Mouse (Mus musculus) E14TG2a.4 (cell line): ENCODE results near the gene Tmprss4.

Source experiments
- H3K27me3 ChIP-seq: 2 replicates; pipeline ENCODE4 v1.6.1; 2014; ENCODE audit warnings: low read length, control low read depth; ENCODE audit not compliant: insufficient read depth
- H3K36me3 ChIP-seq: 2 replicates; pipeline ENCODE4 v1.6.1; 2014; ENCODE audit warnings: low read length, control low read depth; ENCODE audit not compliant: insufficient read depth
- H3K4me1 ChIP-seq: replicated peaks from 2 replicates; pipeline ENCODE4 v1.6.1; 2014; ENCODE audit warnings: low read depth, low read length, control low read depth
- H3K4me3 ChIP-seq: replicated peaks from 2 replicates; pipeline ENCODE4 v1.5.1; 2014; ENCODE audit warnings: mild to moderate bottlenecking, low read length
- H3K9me3 ChIP-seq: 2 replicates; pipeline ENCODE4 v1.6.1; 2014; ENCODE audit warnings: low read length, control low read depth
- CTCF ChIP-seq: conservative IDR thresholded peaks from 2 replicates; pipeline ENCODE4 v1.5.1; 2014; ENCODE audit warnings: low read length
- NANOG ChIP-seq: IDR thresholded peaks from 2 replicates; pipeline ENCODE4 v1.6.1; 2014; ENCODE audit warnings: borderline replicate concordance, low read length, mixed read lengths
- POU5F1 ChIP-seq: IDR thresholded peaks from 2 replicates; pipeline ENCODE4 v1.6.1; 2014; ENCODE audit warnings: low read length, borderline replicate concordance

Tmprss4 gene

DNA sequence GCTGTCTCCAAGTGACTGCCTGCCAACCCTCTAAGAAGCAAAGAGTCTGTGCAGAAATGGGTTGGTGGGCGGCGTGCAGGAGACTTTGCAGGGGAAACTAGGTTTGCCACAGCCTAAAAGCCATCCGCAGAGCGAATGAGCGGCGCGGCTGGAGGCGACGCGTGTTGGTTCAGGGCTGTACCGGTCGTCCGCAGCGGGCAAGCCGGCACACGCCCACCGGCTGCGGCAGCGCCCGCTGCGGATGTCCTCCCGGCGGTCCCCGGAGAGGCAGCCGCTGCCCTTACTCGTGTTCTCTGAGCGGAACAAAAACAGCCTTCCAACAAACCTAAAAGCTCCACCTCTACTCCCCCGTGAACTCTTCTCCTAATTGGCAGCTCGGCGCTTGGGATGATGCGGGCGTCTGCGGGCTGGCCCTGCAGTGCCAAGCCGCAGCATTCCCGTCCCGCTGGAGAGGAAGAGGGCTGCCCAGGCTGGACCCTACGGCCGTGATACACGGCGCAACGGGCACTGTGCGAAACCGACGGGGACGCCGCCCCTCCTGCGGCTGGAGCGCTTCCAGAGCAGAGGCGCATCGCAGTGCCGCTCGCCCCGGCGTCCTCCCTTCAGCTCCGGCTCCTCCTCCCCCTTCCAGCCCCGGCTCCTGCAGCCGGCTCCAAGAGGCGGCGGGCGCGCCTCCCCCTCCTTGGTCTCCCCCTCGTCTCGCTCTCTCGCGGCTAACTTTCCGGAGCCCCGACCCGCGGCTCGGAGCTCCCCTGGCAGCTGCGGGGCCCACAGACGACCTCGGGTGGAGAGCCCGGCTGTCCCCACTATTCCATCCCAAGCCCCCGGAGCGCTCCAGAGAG, 65.5 kb downstream of the Tmprss4 start, which contains the start of gene Scn4b:
TSS of gene Scn4b (plus strand) at position 205 of the 842 bp plus-strand sequence.
- Histone ChIP-seq H3K4me3 (peak within 1 kb of the TSS; percentile 79), H3K36me3 (no peaks in the 10 kb centered on the region), H3K4me1 (peaks cover 44% of the 10 kb centered on the region), H3K9me3 (no peaks in the 10 kb centered on the region), H3K27me3 (peaks cover 88% of the 10 kb centered on the region)
- no peak for TF ChIP-seq NANOG
- TF ChIP-seq POU5F1, result no peak
- TF ChIP-seq CTCF, result no peak

DNA sequence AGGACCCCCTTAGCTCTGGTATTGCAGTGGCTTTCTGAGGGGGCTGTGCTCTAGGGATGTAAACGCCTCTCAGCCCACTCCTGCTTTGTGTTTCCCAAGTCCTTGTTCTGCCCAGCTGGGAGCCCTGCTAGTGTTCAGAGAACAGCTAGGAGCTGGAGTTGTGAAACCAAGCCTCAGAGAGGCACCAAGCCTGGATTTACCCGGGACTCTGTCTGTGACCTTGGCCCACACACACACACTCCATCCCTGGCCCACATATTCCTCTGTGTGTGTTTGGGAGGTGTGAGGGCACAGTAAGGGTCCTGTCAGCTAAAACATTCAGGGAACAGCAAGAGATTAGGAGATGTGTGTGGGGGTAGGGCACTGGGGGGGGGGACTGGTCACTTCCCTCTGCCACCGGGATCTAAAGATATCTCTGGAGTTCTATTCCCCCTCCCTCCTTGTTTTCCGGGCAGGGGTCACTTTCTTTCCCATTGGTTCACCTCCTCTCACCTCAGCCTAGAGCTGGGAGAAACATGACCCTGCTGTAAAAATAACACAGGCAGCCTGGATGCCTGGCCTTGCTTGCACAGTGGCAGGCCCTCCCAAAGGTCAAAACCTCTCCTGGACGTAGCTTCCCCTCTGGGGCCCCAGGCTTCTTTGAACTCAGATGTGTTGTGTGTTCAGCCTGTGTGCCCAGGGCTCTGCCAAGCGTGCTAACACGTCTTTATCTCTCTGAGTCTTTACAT, 67.3 kb downstream of the Tmprss4 start:
- TF ChIP-seq CTCF, result no peak
- no peak for TF ChIP-seq NANOG
- no peak for TF ChIP-seq POU5F1
- Histone ChIP-seq H3K27me3 (peaks cover 76% of the 10 kb centered on the region), H3K36me3 (no peaks in the 10 kb centered on the region), H3K4me1 (peaks cover 27% of the 10 kb centered on the region), H3K4me3 (no peak overlapping the region), H3K9me3 (no peaks in the 10 kb centered on the region)

GRCm38 (mm10) chr9:45133484-45134310, 70.2 kb downstream of the Tmprss4 start:
- TF ChIP-seq POU5F1 (no peak), CTCF (peak; percentile 48)
- H3K4me3 ChIP-seq, result no peak overlapping the region
- no peaks in the 10 kb centered on the region for H3K36me3 ChIP-seq
- peaks cover 63% of the 10 kb centered on the region for H3K27me3 ChIP-seq
- H3K9me3 ChIP-seq, result no peaks in the 10 kb centered on the region
- peaks cover 21% of the 10 kb centered on the region for H3K4me1 ChIP-seq

DNA sequence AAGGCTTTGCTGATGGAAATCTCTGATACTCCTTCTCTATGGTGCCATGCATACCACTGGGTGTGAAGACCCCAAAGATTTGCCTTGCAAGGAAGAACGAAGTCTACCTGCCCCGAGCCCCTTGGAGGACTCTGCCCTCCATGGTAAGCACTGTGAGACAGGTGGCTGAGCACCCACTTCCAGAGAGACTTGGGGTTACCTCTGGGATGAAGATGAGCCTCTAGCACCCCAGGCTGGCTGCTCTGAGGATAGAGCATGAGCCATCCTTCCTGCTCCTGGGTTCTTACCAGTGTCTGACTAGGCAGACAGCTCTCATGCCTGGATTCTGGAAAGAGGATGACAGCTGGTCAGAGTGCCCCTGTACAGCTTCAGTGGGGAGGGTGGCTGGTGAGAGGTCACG, 73.8 kb downstream of the Tmprss4 start:
- Histone ChIP-seq H3K4me3 (no peak overlapping the region), H3K4me1 (peaks cover 37% of the 10 kb centered on the region), H3K27me3 (peaks cover 46% of the 10 kb centered on the region), H3K9me3 (no peaks in the 10 kb centered on the region), H3K36me3 (no peaks in the 10 kb centered on the region)
- TF ChIP-seq NANOG, result no peak
- TF ChIP-seq POU5F1, result no peak
- TF ChIP-seq CTCF, result no peak

- H3K4me3 ChIP-seq, result peak overlapping the region; percentile 58; the same call in 1 of the 2 replicates
- H3K27me3 ChIP-seq, result peaks cover 42% of the 10 kb centered on the region
- H3K4me1 ChIP-seq, result peaks cover 62% of the 10 kb centered on the region
- TF ChIP-seq NANOG (no peak), CTCF (no peak)
- no peaks in the 10 kb centered on the region for H3K36me3 ChIP-seq
- no peaks in the 10 kb centered on the region for H3K9me3 ChIP-seq
These were observed 77.0 kb downstream of the Tmprss4 start for GRCm38 (mm10) chr9:45126941-45127340.

DNA sequence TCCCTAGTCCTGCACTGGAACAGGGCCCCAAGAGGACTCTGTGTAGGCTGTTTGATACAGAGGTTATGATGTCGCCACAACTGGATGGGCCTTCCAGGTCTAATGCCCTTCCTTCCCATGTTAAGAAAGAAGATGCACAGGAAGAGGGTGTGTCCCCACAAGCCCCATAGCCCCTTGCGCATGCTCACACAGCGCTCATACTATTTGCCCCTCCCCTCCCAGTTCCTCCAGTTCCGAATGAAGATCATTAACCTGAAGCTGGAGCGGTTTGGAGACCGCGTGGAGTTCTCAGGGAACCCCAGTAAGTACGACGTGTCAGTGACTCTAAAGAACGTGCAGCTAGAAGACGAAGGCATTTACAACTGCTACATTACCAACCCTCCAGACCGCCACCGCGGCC, 78.7 kb downstream of the Tmprss4 start:
- Histone ChIP-seq H3K4me3 (peak overlapping the region; percentile 58; the same call in 1 of the 2 replicates), H3K36me3 (no peaks in the 10 kb centered on the region), H3K27me3 (peaks cover 40% of the 10 kb centered on the region), H3K9me3 (no peaks in the 10 kb centered on the region), H3K4me1 (peaks cover 76% of the 10 kb centered on the region)
- no peak for TF ChIP-seq NANOG
- no peak for TF ChIP-seq CTCF
- TF ChIP-seq POU5F1, result no peak
